Mouse (Mus musculus) adrenal gland, adult 2 months (tissue): Measurements from ENCODE around the gene Golga4. TPM values are rescaled to one million over a fixed set of nuclear protein-coding genes. Genes with fewer than 3 reads are reported as not detected.

Experiments
- DNase-seq: peaks from one replicate; pipeline ENCODE4 v3.0.0; 2021
- polyA plus RNA-seq: library from polyadenylated mRNA; depleted of rRNA; stranded (reverse); fragments of >200 nt; gene quantifications from 2 replicates; pipeline ENCODE4 v1.2.3, GENCODE M21; 2012
- total RNA-seq, 2 experiments: library from RNA; stranded (reverse); gene quantifications; 2 replicates each; pipeline ENCODE4 v1.2.3; 2021

Gene Golga4
- total and polyA plus RNA-seq, 3 experiments: 11.5 to 121 (median 109) TPM

DNA sequence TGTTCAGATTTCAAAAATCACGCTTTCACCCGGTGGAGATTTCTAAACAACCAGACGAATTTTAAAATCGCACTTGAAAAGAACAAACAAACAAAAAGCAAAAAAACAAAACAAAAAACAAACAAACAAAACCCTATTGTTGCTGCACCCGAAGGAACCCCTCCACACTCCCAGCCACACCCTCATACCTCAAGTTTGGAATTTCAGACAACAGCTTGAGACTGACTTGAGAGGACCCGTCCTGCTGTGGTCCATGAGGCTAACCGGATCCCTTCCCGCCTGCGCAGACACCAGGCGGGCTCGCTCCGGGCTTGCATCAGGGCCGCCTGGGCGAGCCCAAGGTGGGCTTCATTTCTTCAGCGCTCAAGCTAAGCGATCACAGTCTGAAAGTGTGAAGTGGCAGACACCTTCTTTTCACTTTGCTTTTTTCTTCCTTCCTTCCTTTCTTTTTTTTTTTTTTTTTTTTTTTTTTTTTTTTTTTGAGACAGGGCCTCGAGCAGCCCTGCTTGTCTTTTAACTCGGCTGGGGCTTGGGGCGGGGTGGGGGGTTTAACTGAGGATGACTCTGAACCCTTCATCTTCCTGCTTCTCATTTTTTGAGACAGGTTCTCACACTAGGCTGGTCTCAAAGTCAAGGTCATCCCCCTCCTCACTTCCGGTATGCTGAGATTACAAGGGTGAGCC is 17.0 kb upstream of the Golga4 start:
- no peak for DNase-seq

DNA sequence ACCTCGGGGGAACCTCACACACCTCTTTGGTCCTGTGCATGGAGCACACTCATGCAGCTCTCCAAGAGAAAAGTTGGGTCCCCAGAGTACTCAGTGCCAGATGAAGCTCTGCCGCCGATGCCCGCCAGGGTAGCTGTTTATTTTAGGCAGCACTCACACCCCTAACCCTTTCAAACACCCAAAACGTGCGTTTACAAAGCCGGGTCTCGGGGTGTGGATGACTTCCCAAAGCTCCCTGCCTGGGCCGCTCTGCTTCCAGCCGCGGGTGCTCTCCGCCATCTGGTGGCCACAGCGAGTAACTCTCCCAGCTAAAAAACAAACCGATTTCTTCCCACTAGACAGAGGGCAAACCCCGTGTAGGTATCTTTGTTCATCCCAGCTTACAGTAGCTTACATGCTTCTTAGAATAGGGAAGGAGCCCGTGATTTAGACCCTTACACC is 16.5 kb upstream of the Golga4 start:
- DNase-seq: peak; percentile 80

DNA sequence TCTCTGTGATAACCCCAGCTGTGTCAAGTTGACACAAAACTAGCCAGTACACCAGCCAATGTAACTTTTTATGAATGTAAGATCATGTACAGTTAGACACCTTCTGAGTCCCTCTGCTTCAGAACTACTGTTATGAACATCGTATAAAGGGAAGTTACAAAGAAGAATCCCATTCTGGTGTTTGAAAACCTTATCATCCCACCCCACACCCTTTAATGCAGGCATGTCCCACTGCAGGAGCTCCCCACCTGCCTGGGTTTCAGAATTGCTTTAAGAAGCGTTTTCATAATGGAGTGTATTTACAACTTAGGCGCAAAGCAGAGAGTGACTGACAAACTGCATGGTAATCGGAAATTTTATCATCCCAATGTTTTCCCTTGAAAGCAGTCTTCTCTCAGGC is 14.9 kb upstream of the Golga4 start:
- no peak for DNase-seq

DNA sequence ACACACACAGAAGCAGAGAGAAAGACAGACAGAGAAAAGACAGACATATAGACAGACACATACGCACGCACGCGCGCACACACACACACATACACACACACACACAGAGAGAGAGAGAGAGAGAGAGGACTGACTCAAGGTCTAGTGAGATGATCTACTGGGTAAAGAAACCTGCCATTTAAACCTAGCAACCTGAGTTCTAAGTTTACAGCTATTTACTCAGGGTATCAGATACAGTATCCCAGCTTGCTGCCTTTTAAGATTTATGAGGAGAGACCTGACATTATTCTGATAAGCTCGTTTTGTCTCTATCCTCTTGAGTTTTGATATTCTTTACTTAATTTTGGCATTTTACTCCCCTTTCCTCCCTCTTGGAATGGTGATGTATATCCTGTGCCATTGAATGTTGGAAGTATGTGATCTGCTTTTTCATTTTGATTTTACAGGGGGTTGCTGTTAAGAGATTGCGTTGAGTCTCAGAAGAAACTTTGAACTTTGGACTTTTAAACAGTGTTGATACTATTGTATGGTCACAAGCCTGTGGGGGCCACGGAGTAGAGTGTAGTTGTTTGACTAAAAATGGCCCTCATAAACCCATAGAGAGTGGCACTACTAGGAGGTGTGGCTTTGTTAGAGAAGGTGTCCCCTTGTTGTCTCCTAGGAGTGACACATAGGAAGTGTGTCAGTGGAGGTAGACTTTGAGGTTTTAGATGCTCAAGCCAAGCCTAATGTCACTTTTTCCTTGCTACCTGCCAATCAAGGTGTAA is 13.0 kb upstream of the Golga4 start:
- no peak for DNase-seq

DNA sequence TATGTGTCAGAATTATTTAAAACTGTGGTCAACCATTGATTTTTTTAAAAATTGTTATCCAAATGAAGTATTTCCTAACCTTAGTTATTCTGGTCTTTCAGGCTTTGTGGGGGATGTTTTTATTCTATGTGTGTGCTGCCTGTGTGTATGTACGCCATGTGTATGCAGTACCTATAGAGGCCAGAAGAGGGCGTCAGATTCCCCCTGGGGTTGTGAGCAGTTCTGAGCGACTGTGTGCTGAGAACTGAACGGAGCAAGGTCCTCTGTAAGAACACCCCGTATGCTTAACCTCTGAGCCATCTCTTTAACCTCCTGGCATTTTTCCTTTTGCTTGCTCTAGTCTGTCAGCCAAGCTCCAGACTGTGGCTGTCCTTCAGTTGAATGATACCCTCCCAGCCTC is 12.0 kb upstream of the Golga4 start:
- DNase-seq: no peak

DNA sequence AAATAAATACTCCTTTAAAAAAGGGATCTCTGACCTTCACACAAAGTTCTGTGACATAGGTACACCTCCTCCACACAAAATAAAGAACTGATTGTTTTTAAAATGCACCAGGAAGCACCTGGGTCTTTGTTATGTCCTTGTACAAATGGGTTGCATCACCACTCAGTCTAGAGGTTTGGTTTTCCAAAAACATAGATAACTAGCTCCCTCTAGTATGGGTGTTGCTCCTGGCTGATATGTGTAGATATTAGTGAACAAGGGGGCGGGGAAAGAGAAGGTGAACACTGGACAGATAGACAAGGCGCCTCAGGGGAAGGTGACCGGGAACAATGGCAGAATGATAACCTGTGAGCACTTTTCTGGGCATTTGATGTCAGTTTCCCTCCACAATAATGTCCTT is 10.1 kb upstream of the Golga4 start:
- DNase-seq: no peak

DNA sequence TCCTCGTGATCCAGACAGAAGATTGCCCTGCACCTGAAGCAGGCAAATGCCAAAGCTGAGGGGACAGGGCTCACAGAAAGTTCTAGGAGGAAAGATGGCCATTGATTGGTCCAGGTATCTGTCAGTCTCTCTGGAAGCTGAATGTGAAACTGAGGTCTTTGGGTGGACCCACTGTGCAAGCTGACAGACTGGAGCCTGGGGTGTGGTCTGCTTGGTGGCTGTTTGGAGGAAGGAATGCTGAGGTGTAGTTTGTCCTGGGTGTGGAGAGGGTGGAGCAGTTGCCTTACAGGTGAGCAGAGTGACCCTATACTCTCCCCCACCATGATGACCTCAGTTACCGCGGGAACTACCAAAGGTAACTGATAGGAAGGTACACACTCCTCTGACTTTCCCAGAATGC is 9.1 kb upstream of the Golga4 start:
- DNase-seq: no peak

DNA sequence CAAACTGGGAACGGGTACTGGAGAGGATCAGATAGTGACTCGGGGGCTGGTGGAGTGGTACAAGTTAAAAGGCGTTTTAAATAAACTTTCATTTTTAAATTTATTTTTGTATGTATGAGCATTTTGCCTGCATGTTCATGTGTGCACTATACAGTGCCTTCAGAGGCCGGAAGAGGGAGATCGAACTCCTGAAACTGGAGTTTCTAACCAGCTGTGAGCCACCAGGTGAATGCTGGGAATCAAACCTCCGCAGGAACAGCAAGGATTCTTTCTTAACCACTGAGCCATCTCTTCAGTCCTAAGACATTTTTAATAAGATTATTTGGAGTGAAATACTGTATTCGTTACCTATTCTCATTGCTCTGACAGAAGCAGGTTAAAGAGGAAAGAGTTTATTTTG is 8.0 kb upstream of the Golga4 start:
- DNase-seq: no peak

DNA sequence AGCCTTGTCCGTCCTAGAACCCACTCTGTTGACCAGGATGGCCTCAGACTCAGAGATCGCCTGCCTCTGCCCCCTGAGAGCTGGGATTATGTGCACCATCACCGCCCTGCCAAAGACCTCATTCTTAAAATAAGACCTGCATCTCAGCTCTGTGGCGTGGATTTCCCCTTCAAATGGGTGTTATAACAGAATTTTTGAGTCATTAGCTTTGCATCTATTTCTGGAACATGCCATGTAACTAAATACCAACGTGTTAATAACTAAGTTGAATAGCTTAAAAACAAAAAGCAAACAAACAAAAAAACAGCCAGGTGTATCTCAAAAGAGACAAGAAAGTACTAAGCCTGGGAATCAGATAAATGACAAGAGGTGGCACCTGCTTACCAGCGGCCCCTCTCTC is 5.1 kb upstream of the Golga4 start:
- no peak for DNase-seq

DNA sequence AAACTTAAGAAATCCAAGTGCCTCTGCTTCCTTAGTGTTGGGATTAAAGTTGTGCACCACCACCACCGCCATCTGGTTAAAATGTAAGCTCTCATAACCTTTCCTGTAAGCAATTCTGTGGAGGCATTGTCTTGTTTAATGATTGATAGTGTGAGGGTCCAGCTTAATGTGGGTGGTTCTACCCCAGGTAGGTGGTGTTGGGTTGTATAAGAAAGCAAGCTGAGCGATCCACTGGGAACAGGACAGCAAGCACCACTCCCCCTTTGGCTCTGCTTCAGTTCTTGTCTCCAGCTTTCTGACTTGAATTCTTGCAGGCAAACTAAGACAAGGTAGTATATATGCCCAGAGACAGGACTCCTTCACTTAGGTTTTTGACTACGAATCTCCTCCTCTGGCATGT is 1.4 kb upstream of the Golga4 start:
- no peak for DNase-seq

DNA sequence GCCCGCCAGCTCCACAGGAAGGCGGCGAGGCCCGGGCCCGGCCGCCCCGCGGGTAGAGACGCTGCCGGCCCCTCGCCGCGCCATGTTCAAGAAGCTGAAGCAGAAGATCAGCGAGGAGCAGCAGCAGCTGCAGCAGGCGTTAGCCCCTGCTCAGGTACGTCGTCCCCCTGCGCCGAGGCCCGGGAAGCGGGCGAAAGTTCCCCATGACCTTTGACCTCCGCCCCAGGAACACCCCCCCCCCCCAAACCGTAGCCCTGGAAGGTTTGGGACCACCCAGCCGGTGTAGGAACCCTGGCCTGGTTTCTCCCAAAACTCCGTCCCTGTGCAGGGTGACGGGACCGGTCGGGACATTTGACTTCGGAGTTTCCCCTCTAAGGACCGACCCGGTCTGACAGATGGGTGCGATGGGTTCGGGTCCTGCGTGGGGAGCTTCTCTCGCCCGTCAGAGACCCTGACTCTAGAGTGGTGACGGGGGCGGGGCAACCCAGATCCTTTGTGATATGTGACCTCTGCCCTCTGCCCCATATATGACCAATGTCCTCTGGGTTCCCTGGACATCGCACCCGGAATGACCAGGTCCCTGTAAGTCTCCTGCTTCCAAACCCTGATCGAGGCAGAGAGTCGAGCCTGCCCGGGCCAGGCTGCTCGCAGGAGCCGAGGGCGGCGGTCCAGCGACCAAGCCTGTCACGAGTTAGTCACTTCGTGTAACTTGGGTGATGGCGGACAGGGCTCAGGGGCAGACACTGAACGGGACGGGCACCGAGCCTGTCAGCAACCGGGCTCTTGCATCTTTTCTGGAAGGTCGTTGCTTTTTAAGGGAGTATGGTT is 551 bp downstream of the Golga4 start:
- peak; percentile 83 for DNase-seq

DNA sequence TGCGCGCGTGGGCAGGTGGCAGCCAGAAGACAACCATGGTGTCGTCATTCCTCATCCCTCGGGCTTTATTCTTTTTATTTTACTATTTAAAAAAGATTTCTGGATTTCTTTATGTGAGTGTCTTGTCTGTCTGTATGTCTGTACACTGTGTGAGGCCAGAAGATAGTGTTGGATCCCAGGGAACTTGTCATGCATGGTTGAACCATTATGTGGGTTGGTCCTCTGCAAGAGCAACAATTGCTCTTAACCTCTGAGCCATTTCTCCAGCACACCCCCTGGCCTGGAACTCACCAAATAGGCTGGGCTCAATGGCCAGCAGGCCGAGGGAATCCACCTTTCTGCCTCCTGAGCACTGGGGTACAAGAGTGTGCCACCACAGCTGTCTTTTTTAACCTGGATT is 1.5 kb downstream of the Golga4 start:
- DNase-seq: no peak

DNA sequence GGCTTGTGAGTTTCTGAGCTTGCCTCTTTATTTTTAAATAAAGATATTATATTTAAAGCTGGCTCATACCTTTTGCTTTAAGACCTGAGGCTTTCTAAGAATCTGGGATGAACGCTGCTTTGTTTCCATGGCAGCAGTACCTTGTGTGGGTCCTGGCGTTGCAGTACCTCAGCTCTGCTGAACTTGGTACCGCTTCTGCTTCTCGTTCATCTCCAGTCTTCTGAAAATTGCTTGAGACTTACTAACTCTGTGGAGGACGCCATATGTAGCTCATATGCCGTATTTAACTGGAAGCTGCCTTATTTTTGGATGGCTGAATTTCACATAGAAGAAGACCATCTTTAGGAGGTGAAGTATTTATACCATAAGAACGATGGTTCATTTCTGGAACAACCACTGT is 2.5 kb downstream of the Golga4 start:
- DNase-seq: no peak

DNA sequence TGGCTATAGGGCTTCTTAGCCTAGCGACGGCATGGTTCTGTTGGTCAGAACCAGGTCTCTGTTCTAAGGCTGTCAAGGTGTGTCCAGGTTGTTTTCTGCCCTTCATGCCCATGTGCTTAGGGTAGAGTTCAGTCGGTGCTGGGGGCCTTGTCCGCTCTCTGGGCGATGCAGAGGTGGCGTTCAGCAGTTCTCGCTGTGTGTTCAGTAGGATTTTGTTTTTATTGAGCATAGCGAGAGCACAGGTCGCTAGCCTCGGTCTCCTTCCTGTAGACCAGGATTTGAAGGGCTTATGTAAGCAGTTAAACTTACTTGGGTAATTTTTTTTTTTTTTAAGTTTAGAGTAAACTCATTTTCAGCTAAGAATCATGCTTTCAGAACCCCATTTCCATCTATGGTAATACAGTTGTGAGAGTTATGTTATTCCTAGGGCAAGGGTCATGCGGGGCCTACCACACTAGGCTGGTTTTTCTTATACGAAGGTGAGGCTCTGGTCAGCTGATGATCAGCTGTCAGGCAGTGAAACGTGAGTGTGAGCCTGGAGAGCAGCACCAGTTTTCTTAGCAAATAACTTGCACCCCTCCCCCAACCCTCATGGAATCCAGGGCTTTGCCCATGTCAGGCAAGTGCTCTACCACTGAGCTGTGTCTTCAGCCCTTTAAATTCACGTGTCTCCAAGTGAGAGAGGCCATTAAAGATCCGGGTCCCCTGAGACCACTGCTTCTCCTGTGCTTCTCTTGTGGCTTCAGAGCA is 5.0 kb downstream of the Golga4 start:
- DNase-seq: no peak

DNA sequence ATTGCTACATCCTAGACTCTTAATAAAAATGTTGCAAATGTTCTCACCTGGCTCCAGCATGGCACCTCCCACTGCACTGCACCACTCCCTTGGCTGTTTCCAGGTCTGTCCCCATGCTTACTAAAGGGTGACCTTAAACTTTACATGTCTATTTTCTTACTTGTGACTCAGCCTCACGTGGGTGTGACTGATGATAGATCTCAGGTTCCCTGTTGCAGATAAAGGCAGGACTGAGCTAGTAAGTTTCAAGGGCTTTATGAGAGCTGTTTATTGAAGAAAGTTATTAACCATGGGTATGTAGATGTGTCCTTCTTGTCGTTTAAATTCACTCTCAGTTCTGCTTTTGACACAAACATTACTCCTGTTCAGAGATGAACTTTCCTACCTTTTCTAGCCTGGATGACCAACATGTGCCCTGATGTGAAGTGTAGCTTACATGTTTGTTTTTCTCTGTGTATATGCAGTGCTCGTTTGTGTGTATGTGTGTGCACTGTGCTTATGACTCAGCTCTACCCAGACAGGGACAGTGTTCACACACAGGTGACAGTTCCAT is 6.7 kb downstream of the Golga4 start:
- DNase-seq: peak; percentile 81

DNA sequence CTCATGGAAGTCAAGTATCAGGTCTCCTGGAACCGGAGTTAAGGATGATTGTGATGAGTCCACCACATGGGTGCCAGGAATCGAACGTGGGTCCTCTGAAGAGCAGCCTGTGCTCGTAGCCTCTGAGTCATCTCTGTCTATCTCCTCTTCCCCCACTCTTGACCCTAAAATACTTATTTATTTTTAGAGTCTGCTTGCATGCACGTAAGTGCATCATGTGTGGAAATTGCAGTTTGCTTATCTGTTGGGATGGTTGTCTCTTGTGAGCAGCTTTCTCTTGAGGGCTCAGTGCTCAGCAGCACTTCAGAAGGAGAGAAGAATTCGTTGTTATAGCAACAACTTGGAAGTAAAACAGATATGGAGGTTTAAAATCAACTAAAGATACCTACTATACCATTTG is 9.4 kb downstream of the Golga4 start:
- no peak for DNase-seq

DNA sequence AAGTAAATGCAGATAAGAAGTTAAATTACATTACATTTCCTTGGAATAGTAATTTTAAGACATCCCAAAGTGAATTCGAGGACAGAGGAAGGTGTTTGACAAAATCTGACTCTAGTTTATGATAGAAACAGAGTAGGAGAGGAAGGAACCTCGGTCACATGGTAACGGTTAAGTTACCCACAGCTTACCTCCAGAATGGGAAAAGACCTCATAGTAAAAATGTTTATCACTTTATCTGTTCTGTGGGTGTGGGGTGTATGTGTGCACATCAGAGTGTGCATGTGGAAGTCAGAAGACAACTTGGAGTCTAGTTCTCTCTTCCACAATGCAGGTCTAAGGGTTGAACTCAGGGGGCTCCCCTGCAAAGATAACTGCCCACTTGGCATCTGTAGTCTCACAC is 10.1 kb downstream of the Golga4 start:
- no peak for DNase-seq

DNA sequence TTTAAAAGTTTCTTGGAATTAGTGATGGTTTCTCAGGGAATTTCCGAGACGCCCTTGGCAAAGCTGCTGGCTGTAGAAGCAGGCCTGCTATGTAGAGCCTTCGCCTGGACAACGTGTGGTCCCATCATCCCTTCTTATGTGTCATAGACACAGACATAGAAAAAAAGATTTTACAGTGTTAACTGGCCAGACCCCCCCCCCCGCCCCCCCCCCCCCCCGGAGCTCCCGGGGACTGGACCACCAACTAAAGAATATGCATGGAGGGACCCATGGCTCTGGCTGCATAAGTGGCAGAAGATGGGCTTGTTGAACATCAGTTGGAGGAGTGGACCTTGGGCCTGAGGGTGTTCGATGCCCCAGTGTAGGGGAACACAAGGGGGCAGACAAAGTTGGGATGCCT is 11.6 kb downstream of the Golga4 start:
- DNase-seq: no peak

DNA sequence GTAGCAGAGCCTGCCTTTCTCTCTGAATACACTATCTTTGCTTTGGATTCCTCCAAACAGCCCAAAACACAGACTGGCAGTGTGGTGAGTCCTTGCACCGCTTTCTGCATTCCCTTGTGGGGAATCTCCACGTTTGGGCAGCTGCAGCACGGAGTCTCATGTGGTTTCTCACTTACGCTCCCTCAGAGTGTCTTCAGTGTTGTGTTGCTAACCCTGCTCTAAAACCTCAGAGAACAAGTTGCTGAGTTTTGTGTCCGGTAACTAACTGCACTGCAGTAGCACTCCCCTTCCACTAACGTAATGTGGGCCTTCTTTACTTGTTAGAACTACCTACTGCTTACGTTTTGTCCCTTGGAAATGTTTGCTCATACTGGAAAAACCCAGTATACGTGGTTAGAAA is 13.0 kb downstream of the Golga4 start:
- DNase-seq: no peak

DNA sequence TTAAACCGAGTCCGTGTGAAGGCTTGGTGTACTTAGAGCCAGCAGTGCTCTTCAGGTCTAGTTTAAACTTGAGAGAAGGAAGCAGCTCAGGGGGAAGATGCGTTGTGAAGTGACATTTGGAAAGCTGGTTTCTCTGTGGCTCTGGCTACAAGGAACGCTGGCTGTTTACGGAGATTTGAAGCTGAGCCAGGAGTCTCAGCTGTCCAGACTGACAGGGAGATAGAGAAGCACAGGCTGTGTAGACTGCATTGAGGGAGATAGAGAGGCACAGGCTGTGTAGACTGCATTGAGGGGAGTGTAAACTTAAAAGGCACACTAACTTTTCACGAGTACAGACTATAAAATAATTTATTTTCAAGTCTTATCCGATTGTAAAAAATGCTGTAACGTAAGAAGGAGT is 13.9 kb downstream of the Golga4 start:
- peak; percentile 60 for DNase-seq

DNA sequence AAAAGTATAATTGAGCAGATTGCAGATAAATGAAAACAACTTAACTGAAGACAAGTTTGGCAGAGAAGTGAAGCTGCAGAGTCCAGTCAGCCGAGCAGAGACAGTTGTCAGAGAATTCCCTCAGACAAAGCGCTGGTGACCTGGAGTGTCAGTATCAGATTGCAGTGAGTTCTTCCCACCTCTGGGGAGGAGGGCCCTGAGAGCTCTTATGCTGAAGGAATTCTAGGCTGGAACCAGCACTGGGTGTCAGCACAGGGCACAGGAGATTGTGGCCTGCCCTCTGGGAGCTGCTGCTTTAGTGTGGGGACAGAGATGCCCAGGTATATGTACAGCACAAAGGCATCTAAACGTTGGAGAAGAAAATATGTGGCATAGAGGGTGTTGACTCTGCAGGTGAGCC is 14.8 kb downstream of the Golga4 start:
- DNase-seq: no peak

DNA sequence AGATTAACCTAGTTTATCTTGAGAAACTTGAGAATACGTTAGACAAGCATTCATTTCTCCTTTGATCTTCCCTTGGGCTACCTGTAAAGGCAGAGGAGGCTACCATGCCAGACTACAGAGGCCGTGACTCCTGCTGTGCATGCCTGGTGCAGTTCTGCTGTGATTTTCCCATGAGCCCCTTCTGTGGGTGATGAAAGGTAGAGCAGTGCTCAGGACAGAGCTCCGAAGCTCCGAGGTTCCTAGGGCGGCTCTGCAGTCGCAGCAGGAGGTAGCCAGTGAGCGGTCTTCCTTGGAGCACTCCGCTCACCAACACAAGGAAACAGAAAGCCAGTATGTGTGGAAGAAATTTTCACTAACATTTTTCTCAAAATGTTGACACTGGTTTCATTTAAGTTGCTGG is 15.6 kb downstream of the Golga4 start:
- no peak for DNase-seq
